Mouse (Mus musculus) lung, adult 18-20 months (tissue): ENCODE measurements at regions not wholly inside any gene's neighbourhood (a gene's known extent, or its start where the extent isn't known, plus 50 kb on each side); places are given as distances from the start of the nearest gene placed in this dataset.

ENCODE experiments used
- DNase-seq, 2 experiments: peaks; one replicate each; pipeline ENCODE4 v3.0.0; 2022; ENCODE audit warnings: mixed read lengths in 2 of 2

DNA sequence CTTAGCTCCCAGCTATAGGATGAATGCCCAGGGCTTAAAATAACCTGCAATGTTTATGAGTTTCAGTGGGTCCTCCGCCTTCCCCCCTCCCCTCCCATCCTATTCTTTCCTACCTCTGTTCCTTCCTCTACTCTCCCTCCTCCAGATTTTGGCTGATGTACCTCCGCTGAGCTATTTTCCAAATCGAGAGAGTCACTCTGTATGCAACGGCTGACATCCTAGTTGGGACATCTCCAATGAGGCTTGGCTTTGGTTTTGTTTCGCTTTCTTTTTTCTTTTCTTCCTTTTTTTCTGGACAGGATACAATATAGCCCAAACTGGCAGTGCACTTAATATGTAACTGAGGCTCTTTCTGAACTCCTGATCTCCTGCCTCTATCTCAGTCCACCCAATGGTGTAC lies 76.7 kb upstream of the Klf7 start:
- no peak for DNase-seq

DNA sequence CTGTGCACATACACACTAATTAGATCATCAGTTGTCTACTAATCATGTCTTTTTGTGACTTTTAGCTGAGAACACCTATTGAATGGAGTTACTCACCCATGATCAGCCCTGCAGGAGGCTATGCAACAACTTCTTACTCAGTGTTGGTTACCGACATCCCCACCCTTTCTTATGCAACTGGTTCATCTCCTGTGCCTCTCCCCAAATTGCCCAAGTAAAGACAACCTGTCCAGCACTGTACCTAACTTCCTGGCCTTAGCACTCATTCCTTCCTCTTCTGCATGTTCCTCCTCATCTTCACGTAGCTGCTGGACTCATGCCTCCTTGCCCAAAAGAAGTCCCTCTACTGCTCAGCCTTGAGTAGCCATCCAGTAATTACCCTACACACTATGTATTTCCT lies 76.2 kb upstream of the Klf7 start:
- no peak for DNase-seq

DNA sequence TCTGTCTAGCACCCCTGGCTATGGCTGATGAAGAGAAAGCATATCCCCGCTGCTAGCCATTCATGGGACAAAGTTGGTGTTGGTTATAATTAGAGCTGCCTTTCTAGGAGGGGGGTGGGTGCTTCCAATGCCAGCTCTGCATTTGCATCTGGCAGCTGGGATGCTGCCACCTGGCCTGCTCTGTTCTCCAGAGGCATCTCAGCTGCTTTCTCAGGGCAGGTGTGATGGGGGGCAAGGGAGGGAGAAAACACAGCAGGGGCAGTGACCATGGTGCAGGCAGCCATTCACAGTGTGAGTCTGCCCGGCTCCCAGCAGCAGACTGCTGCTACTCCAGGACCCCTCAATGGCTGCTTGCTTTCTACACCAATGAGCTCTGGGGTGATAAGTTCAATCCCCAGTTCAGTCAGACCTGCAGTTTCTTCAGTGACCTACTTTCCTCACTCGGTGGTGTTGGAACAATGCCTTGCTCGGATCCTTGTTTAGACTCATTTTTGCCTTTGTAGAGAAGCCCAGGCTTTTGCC lies 73.9 kb upstream of the Klf7 start:
- no peak for DNase-seq

DNA sequence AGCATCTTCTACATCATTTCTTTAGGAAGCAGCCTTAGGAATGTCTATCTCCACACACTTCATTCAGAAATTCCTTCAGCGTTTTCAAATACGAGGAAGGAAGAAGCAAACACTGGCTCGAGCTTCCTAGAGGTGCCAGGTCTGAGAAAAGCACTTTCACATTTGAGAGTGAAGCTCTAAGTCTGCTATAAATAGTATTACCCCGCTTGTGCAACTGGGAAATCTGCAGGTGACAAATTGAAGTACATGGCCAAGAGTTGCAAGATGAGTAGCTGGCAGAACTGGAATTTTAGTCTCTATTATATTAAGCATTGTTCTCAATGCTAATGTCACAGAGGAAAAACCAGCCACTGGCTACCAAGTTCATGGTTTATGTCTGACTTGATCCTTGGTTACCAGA lies 73.2 kb upstream of the Klf7 start:
- DNase-seq, result no peak

DNA sequence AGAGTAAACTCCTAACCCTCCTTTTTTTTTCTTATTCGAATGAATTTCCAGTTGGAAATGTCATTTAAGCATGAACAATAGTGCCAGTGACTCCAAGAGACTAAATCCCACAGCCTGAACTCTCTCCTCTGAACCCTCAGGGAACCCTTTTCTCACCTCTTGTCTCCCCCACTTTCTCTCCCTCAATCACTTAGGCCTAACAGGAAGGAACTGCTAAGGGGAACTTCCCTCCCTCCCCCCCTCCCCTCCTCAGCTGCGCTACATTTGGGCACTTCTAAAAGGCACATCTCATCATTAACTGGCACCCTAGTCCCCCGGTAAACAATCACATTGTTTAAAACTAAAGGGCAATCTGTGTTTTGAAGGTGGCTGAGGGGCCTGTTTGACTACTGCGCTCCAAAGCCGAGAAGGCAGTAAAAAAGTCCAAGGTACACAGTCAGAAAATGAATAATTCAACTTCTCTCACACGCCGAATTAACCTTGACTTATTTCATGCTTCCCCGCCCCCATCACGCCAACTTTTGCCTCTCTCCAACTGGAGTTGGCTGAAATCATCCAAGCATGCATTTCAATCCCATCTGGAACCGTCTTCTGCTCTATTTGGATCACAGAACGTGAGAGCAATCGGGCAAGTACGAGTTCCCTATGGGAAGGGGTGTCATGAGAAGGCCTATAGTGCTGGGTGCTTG lies 71.2 kb upstream of the Klf7 start:
- no peak for DNase-seq

DNA sequence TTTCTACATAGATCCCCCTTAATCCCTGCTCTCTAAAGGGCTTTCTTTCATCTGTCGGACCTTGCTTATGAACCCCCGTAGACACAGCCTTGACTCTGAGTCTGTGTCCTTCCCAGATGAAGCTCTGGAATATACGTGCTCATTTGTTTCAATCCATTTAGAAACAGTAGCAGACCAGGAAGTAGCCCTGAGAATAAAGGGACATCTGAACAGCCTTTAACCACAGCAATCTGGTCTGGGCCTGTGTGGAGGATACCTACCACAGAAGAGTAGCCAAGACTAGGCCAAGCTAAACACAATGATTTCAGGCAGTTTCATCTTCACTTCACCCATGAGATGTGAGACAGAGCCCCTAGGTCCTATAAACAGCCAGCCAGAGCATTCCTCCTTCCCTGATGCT lies 70.7 kb upstream of the Klf7 start:
- DNase-seq, result no peak

DNA sequence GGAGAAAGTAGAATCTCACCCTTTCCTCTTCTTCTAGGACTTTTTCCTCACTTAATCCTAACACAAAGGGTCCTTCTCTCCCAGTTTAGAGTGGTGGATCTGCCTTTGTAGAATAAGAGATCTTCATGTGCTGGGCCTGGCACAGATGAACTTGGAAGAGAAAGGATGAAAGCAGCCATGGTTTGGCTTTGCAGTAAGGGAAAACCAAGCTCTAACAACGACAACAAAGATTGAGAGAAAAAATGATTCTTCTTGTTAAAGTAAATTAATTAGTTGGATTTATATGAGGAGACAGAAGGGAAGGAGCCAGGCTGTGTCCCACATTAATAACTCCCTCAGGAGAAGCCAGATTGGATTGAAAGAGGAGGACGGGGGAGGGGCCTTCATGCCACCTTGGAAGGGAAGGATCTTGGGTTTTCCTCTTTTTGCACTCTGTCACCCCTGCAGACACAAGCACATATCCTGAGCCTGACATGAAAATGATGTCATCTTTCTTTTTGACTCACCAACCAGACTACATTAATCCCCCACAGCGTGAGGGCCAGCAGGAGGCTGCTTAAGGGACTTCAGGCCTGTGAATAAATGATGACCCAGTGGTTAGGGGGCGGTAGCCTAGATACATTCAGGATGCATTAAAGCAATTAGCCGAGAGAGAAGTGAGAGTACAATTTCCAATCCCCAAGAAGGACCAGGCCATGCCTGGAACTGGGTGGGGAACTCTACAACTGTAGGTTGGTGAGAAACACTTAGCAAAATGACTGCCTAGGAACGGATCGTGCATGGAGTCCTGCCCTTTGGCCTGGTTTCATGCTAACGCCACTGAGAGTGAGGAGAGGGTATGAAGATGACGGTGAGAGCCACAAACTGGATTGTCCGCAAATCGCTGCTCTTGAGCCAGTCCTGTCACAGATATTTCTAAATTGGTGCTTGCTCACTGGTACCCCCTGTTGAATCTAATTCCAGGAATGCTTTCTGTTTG lies 69.4 kb upstream of the Klf7 start:
- no peak for DNase-seq

DNA sequence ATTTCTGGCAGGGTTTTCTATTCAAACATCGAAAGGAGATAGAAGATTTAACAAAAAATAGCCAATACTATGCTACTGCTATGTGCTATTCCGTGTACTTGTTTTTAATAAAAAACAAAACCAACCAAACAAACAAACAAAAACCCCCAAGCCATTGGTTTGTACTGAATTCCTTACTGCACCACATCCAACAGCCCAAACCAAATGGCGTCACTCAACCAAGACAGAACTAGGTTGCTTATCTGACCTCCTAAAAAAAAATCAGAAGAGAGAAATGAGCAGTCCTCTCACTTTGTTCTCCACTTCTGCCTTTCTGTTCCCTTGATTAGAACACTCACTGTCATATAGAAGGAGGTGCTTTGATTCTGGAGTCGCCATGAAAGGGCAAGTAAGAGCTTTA lies 68.6 kb upstream of the Klf7 start:
- no peak for DNase-seq

DNA sequence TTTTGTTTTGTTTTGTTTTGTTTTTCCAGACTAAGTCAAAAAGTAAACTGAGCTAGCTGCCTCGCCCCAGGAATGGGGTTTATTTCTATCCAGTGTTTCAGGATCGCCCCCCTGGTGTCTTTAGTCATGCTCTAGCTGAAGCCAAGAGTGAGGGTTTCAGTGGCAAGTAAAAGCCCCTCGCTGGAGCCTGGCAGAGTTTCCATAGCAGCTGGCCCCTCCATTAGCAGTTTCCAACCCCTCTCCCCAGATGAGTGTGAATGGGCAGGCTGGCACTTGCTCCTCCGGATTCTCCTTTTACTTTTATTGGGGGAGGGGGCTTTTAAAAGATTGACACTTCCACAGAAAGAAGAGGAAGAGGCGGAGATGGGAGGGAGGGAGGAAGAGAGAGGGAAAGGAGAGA lies 68.0 kb upstream of the Klf7 start:
- no peak for DNase-seq

DNA sequence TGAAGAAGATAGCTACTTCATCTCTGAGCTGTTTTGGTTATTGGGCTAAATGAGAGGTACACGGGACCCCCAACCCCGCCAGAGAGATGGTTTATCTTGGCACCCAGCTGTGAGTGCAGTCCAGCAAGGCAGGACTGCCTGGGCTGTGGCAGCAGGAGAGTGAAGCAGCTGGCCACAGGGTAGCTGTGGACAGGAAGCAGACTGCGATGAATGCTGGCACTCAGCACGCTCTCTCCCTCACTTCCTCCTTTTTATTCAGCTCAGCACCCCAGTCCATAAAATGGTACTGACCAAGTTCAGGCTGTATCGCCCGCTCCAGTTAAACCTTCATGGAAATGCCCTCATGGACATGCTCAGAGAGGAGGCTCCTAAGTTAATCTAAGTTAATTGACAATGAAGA lies 67.4 kb upstream of the Klf7 start:
- peak; percentile 19 to 21 for DNase-seq

DNA sequence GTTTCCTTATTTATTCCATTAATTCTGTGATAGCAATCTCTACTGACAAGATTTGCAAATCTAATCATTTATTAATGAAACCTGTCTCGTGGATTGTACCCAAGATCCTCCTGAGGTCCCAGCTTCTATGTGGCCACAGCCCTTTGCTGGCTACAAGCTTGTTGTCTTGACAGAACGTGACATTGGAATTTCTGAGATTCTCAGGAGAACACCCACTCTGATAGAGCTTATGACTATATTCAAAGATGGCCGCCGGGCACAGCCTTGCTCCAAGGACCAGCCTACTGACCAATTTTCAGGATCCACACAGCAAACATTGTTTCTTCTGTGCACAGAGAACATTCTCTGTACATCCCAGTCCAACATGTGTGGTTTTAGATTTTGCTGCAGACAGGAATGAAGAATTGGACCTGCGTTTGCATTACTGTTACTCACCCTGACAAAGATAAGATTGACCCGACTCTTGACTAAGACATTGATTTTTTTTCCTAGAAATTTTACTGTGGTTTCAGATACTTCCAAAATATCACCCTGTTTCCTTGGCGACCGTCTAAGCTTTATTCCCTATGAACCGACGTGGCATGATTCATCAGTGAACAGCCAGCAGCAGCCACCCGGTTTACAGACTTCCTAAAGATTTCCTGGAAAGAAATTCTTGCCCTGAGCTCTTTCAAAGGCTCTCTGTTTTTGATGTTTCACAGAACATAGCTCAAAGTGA lies 65.9 kb upstream of the Klf7 start:
- no peak for DNase-seq

DNA sequence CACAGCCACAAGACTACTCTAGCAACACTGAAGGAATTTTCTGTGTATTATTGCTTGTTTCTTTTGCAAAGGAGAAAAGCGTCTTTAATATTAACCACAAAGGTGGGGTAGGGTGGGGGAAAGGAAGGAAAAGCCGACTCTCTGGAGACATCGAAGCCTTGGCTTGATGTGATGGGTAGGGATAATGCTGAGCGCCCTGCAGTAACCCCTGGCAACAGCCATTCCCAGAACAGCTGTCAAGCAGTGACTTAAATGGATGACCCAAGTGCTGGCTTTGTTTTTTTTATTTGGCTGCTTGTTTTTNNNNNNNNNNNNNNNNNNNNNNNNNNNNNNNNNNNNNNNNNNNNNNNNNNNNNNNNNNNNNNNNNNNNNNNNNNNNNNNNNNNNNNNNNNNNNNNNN lies 51.6 kb upstream of the Klf7 start:
- DNase-seq, result no peak

DNA sequence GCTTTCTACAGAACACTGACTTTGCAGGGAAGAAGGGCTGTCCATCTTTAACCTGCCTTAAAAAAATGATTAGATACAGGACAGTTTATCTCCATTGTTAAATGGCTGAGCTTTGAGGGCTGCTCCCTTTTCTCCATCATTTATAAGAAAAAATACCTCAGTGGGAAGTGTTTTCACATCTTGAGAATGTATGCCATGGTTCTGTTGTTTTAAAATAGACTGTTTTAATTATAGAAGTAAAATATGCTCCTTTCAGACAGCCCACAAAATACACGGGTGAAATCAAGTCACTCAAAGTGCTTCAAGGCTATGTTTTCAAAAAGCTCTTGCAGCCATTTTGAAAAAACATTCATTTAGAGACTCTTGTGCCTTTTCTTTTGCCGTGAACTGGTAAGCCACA lies 50.0 kb upstream of the Klf7 start:
- DNase-seq, result no peak
